Mouse (Mus musculus): Measurements from ENCODE around the gene 4921504E06Rik. TPM values are rescaled to one million over a fixed set of nuclear protein-coding genes. Genes with fewer than 3 reads are reported as not detected.

4921504E06Rik gene
- polyA plus RNA-seq, 1 experiment: not detected

- no peak overlapping the region for H3ac ChIP-seq (ENCODE audit: control insufficient read depth, insufficient read length)
- H3K36me3 ChIP-seq (ENCODE audit: control insufficient read depth, insufficient read depth): no peaks in the 10 kb centered on the region
- H3K27me3 ChIP-seq (ENCODE audit: control insufficient read depth, insufficient read depth, insufficient read length): no peaks in the 10 kb centered on the region
- no peak overlapping the region for H3K4me2 ChIP-seq (ENCODE audit: low read depth)
- TF ChIP-seq MYOD1 (IDR thresholded peaks at IDR 0.05; ENCODE audit: control insufficient read depth in 1 of 3, insufficient read length in 2 of 3, low read depth in 2 of 3): no peak
- TF ChIP-seq POLR2AphosphoS2 (IDR thresholded peaks at IDR 0.05; ENCODE audit: insufficient read length, low read depth): no peak
- no peak for TF ChIP-seq MAX (IDR thresholded peaks at IDR 0.05; ENCODE audit: low read depth)
- TF ChIP-seq E2F4 (IDR thresholded peaks at IDR 0.05; ENCODE audit: insufficient read depth): no peak
- no peak for TF ChIP-seq POLR2A (IDR thresholded peaks at IDR 0.05; ENCODE audit: insufficient read length, low read depth)
- no peak for TF ChIP-seq TCF12 (IDR thresholded peaks at IDR 0.05; ENCODE audit: insufficient read depth, poor library complexity, severe bottlenecking)
- TF ChIP-seq SRF (IDR thresholded peaks at IDR 0.05; ENCODE audit: control insufficient read depth, insufficient read length, low read depth): no peak
- TF ChIP-seq MYOG (IDR thresholded peaks at IDR 0.05; ENCODE audit: control insufficient read depth in 1 of 3, insufficient read depth in 1 of 3, insufficient read length in 2 of 3, low read depth in 2 of 3): no peak
- no peak for TF ChIP-seq USF1 (IDR thresholded peaks at IDR 0.05; ENCODE audit: low read depth)
- TF ChIP-seq TCF3 (IDR thresholded peaks at IDR 0.05; ENCODE audit: insufficient read length, low read depth): no peak
- TF ChIP-seq CEBPB (IDR thresholded peaks at IDR 0.05; ENCODE audit: insufficient read depth, poor library complexity, severe bottlenecking): no peak
- no peak for TF ChIP-seq REST (IDR thresholded peaks at IDR 0.05; ENCODE audit: insufficient read depth, insufficient read length)
- H3K4me3 ChIP-seq: no peak overlapping the region
- no peaks in the 10 kb centered on the region for H3K79me2 ChIP-seq (ENCODE audit: control insufficient read depth, insufficient read depth)
Measured at GRCm38 (mm10) chr2:19528797-19529196, 24.9 kb downstream of the 4921504E06Rik start.

- TF ChIP-seq USF1 (IDR thresholded peaks at IDR 0.05; ENCODE audit: low read depth) (no peak), POLR2AphosphoS2 (IDR thresholded peaks at IDR 0.05; ENCODE audit: insufficient read length, low read depth) (no peak), CEBPB (IDR thresholded peaks at IDR 0.05; ENCODE audit: insufficient read depth, poor library complexity, severe bottlenecking) (no peak), MYOD1 (IDR thresholded peaks at IDR 0.05; ENCODE audit: control insufficient read depth in 1 of 3, insufficient read length in 2 of 3, low read depth in 2 of 3) (no peak), MYOG (IDR thresholded peaks at IDR 0.05; ENCODE audit: control insufficient read depth in 1 of 3, insufficient read depth in 1 of 3, insufficient read length in 2 of 3, low read depth in 2 of 3) (no peak), MAX (IDR thresholded peaks at IDR 0.05; ENCODE audit: low read depth) (no peak), E2F4 (IDR thresholded peaks at IDR 0.05; ENCODE audit: insufficient read depth) (no peak), POLR2A (IDR thresholded peaks at IDR 0.05; ENCODE audit: insufficient read length, low read depth) (no peak), SRF (IDR thresholded peaks at IDR 0.05; ENCODE audit: control insufficient read depth, insufficient read length, low read depth) (no peak)
Measured at GRCm38 (mm10) chr2:19524071-19524470, 29.6 kb downstream of the 4921504E06Rik start.

GRCm38 (mm10) chr2:19521662-19522061, 32.1 kb downstream of the 4921504E06Rik start:
- H3K27me3 ChIP-seq (ENCODE audit: control insufficient read depth, insufficient read depth, insufficient read length): no peaks in the 10 kb centered on the region
- no peak overlapping the region for H3K4me3 ChIP-seq
- H3K79me2 ChIP-seq (ENCODE audit: control insufficient read depth, insufficient read depth): no peaks in the 10 kb centered on the region
- H3K36me3 ChIP-seq (ENCODE audit: control insufficient read depth, insufficient read depth): no peaks in the 10 kb centered on the region
- H3ac ChIP-seq (ENCODE audit: control insufficient read depth, insufficient read length): no peak overlapping the region
- no peak overlapping the region for H3K4me2 ChIP-seq (ENCODE audit: low read depth)
- no peak for TF ChIP-seq POLR2A (IDR thresholded peaks at IDR 0.05; ENCODE audit: insufficient read length, low read depth)
- no peak for TF ChIP-seq TCF12 (IDR thresholded peaks at IDR 0.05; ENCODE audit: insufficient read depth, poor library complexity, severe bottlenecking)
- no peak for TF ChIP-seq TCF3 (IDR thresholded peaks at IDR 0.05; ENCODE audit: insufficient read length, low read depth)
- TF ChIP-seq REST (IDR thresholded peaks at IDR 0.05; ENCODE audit: insufficient read depth, insufficient read length): no peak
- no peak for TF ChIP-seq CEBPB (IDR thresholded peaks at IDR 0.05; ENCODE audit: insufficient read depth, poor library complexity, severe bottlenecking)
- no peak for TF ChIP-seq MAX (IDR thresholded peaks at IDR 0.05; ENCODE audit: low read depth)
- TF ChIP-seq MYOG (IDR thresholded peaks at IDR 0.05; ENCODE audit: control insufficient read depth in 1 of 3, insufficient read depth in 1 of 3, insufficient read length in 2 of 3, low read depth in 2 of 3): no peak
- no peak for TF ChIP-seq POLR2AphosphoS2 (IDR thresholded peaks at IDR 0.05; ENCODE audit: insufficient read length, low read depth)
- no peak for TF ChIP-seq MYOD1 (IDR thresholded peaks at IDR 0.05; ENCODE audit: control insufficient read depth in 1 of 3, insufficient read length in 2 of 3, low read depth in 2 of 3)
- no peak for TF ChIP-seq USF1 (IDR thresholded peaks at IDR 0.05; ENCODE audit: low read depth)
- no peak for TF ChIP-seq E2F4 (IDR thresholded peaks at IDR 0.05; ENCODE audit: insufficient read depth)
- TF ChIP-seq SRF (IDR thresholded peaks at IDR 0.05; ENCODE audit: control insufficient read depth, insufficient read length, low read depth): no peak

More at GRCm38 (mm10) chr2:19524071-19524470, 29.6 kb downstream of the 4921504E06Rik start:
- Histone ChIP-seq H3K79me2 (ENCODE audit: control insufficient read depth, insufficient read depth) (no peaks in the 10 kb centered on the region), H3ac (ENCODE audit: control insufficient read depth, insufficient read length) (no peak overlapping the region), H3K27me3 (ENCODE audit: control insufficient read depth, insufficient read depth, insufficient read length) (no peaks in the 10 kb centered on the region), H3K4me2 (ENCODE audit: low read depth) (no peak overlapping the region), H3K4me3 (no peak overlapping the region), H3K36me3 (ENCODE audit: control insufficient read depth, insufficient read depth) (no peaks in the 10 kb centered on the region)

- no peaks in the 10 kb centered on the region for H3K79me2 ChIP-seq (ENCODE audit: control insufficient read depth, insufficient read depth)
- TF ChIP-seq POLR2AphosphoS2 (IDR thresholded peaks at IDR 0.05; ENCODE audit: insufficient read length, low read depth) (no peak), CEBPB (IDR thresholded peaks at IDR 0.05; ENCODE audit: insufficient read depth, poor library complexity, severe bottlenecking) (no peak), E2F4 (IDR thresholded peaks at IDR 0.05; ENCODE audit: insufficient read depth) (no peak), POLR2A (IDR thresholded peaks at IDR 0.05; ENCODE audit: insufficient read length, low read depth) (no peak)
Measured at GRCm38 (mm10) chr2:19520617-19521016, 33.1 kb downstream of the 4921504E06Rik start.

GRCm38 (mm10) chr2:19519768-19520167, 33.9 kb downstream of the 4921504E06Rik start:
- Histone ChIP-seq H3K36me3 (ENCODE audit: control insufficient read depth, insufficient read depth) (no peaks in the 10 kb centered on the region), H3K4me3 (no peak overlapping the region), H3ac (ENCODE audit: control insufficient read depth, insufficient read length) (no peak overlapping the region), H3K27me3 (ENCODE audit: control insufficient read depth, insufficient read depth, insufficient read length) (no peaks in the 10 kb centered on the region), H3K4me2 (ENCODE audit: low read depth) (no peak overlapping the region), H3K79me2 (ENCODE audit: control insufficient read depth, insufficient read depth) (no peaks in the 10 kb centered on the region)
- TF ChIP-seq MYOD1 (IDR thresholded peaks at IDR 0.05; ENCODE audit: control insufficient read depth in 1 of 3, insufficient read length in 2 of 3, low read depth in 2 of 3) (no peak), MYOG (IDR thresholded peaks at IDR 0.05; ENCODE audit: control insufficient read depth in 1 of 3, insufficient read depth in 1 of 3, insufficient read length in 2 of 3, low read depth in 2 of 3) (no peak), E2F4 (IDR thresholded peaks at IDR 0.05; ENCODE audit: insufficient read depth) (no peak), MAX (IDR thresholded peaks at IDR 0.05; ENCODE audit: low read depth) (no peak), POLR2AphosphoS2 (IDR thresholded peaks at IDR 0.05; ENCODE audit: insufficient read length, low read depth) (no peak), SRF (IDR thresholded peaks at IDR 0.05; ENCODE audit: control insufficient read depth, insufficient read length, low read depth) (no peak)

More at GRCm38 (mm10) chr2:19520617-19521016, 33.1 kb downstream of the 4921504E06Rik start:
- Histone ChIP-seq H3K27me3 (ENCODE audit: control insufficient read depth, insufficient read depth, insufficient read length) (no peaks in the 10 kb centered on the region), H3K4me2 (ENCODE audit: low read depth) (no peak overlapping the region), H3K4me3 (no peak overlapping the region), H3ac (ENCODE audit: control insufficient read depth, insufficient read length) (no peak overlapping the region), H3K36me3 (ENCODE audit: control insufficient read depth, insufficient read depth) (no peaks in the 10 kb centered on the region)

All from myocyte (in vitro differentiated cells).